Mouse (Mus musculus): ENCODE results near the gene Zfp738. TPM values are rescaled to one million over a fixed set of nuclear protein-coding genes. Genes with fewer than 3 reads are reported as not detected.
"Not testable (repeated sequence)": the region's sequence is repeated elsewhere in the genome, so short reads cannot be mapped to it uniquely, and the experiment has no call there.

Zfp738 gene
- 11.0 and 12.1 TPM in 2 replicates for polyA plus RNA-seq (2015; fragmentation: Nextera tagmentation; extraction: Ambion mirVana)

DNA sequence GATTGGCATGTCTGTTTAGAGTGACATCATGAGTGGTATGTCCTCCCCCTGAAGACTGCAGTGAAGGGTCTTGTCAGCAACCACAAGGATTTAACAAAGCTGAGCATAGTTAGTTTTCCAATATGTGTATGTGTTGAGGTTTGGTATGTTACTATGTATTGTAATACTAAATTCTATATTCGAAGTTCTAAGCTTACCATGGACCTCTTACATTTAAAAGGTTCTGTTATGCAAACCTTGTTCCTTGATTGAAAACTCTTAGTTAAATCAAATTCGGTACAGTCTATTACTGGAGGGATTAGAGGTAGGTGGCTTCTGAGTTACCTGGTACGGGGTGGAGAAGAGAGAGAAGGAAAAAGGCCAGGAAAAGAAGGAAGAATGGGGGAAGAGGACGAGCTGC, at the start of gene Zfp738:
Gene Zfp738, minus strand, starts transcription at position 101 of the 400 bp plus-strand sequence.
- Histone ChIP-seq H3K9ac (no peak within 1 kb of the TSS), H3K36me3 (no peaks in the 10 kb centered on the region), H3K4me2 (no peak within 1 kb of the TSS), H3K27me3 (no peaks in the 10 kb centered on the region), H3K4me3 (no peak within 1 kb of the TSS), H3K27ac (no peak within 1 kb of the TSS), H3K4me1 (0 out of 2 replicates have a peak, but pooled peaks cover 3% of the 10 kb centered on the region), H3K9me3 (no peaks in the 10 kb centered on the region)
- 73% methylated on average over 4 of the region's 4 CpGs for WGBS
- no peak for ATAC-seq (ENCODE audit: borderline replicate concordance, extremely low read depth, low FRiP score, low TSS enrichment)

- not testable (repeated sequence) for ATAC-seq (ENCODE audit: borderline replicate concordance, extremely low read depth, low FRiP score, low TSS enrichment); H3K4me2 ChIP-seq; H3K9me3 ChIP-seq; H3K27ac ChIP-seq; H3K27me3 ChIP-seq; H3K36me3 ChIP-seq; H3K9ac ChIP-seq; H3K4me1 ChIP-seq; H3K4me3 ChIP-seq
- 92% methylated on average over 9 of the region's 9 CpGs for WGBS
Measured at GRCm38 (mm10) chr13:67734391-67734790, 47.5 kb upstream of the Zfp738 start.

DNA sequence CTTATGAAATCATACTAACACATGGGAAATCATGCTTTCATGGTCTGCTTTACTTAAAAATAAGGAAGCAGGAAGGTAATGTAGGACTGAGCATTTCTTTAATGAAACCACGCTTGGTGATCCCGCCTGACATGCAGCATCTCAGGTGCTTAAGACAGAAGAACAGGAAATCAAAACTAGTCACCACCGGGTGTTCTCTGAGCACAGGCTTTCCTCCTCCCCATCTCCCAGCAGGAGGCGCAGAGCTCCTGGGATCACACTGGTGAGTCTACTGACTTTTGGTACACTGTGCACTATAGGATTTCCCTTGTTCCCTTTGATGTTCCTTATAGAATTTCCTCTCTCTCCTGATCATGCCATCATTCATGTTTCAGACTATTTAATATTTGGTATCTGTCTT, 42.6 kb upstream of the Zfp738 start:
- Histone ChIP-seq H3K4me2 (peak overlapping the region; percentile 68), H3K4me3 (peak overlapping the region; percentile 60), H3K9ac (peak overlapping the region; percentile 59)
- not testable (repeated sequence) for H3K4me1 ChIP-seq, H3K27ac ChIP-seq, H3K27me3 ChIP-seq, H3K9me3 ChIP-seq, H3K36me3 ChIP-seq
- 29% methylated on average over 4 of the region's 4 CpGs for WGBS
- peak; percentile 83; the same call in 1 of the 2 replicates for ATAC-seq (ENCODE audit: borderline replicate concordance, extremely low read depth, low FRiP score, low TSS enrichment)

DNA sequence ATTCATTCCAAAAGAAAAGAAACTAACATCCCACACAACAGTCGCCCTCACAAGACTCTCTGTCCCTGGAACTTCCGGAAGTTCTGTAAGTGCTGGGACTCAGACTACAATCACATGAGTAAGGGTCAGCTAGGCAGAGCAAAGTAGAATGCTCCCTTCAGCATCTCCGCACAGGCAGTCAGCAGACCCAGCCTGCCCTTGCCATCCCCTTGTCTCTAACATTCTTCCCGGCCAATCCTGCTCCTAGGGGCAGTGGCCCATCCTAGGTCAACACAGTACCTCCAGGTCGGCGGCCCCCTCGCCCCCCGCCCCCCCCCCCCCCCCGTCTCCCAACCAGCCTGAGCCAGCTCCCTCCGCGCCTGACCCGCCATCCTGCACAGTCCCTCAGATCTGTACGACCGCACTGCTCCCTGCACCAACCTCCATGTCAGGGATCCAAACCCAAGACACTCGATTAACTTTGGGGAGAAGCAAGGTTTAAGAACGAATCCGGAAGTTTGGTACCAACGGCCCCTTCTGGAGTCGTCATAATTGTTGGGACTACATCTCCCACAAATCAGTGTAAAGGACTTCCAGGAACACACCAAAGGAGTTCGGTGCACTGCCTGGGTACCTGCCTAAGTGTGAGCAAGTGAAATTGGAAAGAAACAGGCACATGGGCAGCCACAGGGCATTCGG, 41.9 kb upstream of the Zfp738 start, which contains the start of gene Zfp65:
Gene Zfp65, minus strand, starts transcription at position 533 of the 678 bp plus-strand sequence.
- Histone ChIP-seq H3K27me3 (no peaks in the 10 kb centered on the region), H3K36me3 (no peaks in the 10 kb centered on the region), H3K9ac (peak within 1 kb of the TSS; percentile 59), H3K4me3 (peak within 1 kb of the TSS; percentile 60), H3K9me3 (no peaks in the 10 kb centered on the region), H3K4me1 (peaks cover 9% of the 10 kb centered on the region; the same call in 1 of the 2 replicates), H3K27ac (peak within 1 kb of the TSS; percentile 47; the same call in 1 of the 2 replicates), H3K4me2 (peak within 1 kb of the TSS; percentile 68)
- WGBS: 2% methylated on average over 16 of the region's 21 CpGs
- ATAC-seq (ENCODE audit: borderline replicate concordance, extremely low read depth, low FRiP score, low TSS enrichment): peak; percentile 85

DNA sequence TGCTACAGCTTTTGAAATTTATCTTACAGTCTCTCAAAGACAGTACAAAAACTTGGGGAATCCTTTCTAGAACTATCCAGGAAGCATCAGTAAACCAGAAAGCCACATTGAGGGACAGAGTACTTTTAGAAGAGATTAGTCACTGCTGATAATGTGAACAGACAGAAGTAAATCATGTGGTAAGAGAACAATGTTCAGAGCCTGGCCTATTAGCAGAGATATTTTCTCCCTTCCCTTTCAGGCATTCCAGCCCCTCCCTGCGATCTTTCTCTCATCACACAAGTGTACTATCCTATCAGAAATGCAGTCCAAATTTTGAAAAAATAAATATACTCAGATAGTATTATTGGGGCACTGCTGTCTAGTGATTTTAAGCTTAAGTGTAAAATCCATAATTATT, 41.2 kb upstream of the Zfp738 start:
- peak overlapping the region; percentile 68 for H3K4me2 ChIP-seq
- peak overlapping the region; percentile 60 for H3K4me3 ChIP-seq
- H3K9me3 ChIP-seq: no peaks in the 10 kb centered on the region
- H3K27ac ChIP-seq: no peak overlapping the region
- ATAC-seq (ENCODE audit: borderline replicate concordance, extremely low read depth, low FRiP score, low TSS enrichment): no peak
- WGBS: 62% methylated on average over 1 of the region's 1 CpGs
- no peaks in the 10 kb centered on the region for H3K36me3 ChIP-seq
- peaks cover 12% of the 10 kb centered on the region; the same call in 1 of the 2 replicates for H3K4me1 ChIP-seq
- no peak overlapping the region; the same call in 1 of the 2 replicates for H3K9ac ChIP-seq
- H3K27me3 ChIP-seq: no peaks in the 10 kb centered on the region

- not testable (repeated sequence) for H3K4me2 ChIP-seq; H3K4me3 ChIP-seq; H3K9ac ChIP-seq; H3K27me3 ChIP-seq; H3K36me3 ChIP-seq; H3K27ac ChIP-seq; H3K9me3 ChIP-seq; ATAC-seq (ENCODE audit: borderline replicate concordance, extremely low read depth, low FRiP score, low TSS enrichment)
- H3K4me1 ChIP-seq: peaks cover 13% of the 10 kb centered on the region; the same call in 1 of the 2 replicates
- WGBS: 50% methylated on average over 2 of the region's 2 CpGs
Measured at GRCm38 (mm10) chr13:67725331-67725730, 38.5 kb upstream of the Zfp738 start.

DNA sequence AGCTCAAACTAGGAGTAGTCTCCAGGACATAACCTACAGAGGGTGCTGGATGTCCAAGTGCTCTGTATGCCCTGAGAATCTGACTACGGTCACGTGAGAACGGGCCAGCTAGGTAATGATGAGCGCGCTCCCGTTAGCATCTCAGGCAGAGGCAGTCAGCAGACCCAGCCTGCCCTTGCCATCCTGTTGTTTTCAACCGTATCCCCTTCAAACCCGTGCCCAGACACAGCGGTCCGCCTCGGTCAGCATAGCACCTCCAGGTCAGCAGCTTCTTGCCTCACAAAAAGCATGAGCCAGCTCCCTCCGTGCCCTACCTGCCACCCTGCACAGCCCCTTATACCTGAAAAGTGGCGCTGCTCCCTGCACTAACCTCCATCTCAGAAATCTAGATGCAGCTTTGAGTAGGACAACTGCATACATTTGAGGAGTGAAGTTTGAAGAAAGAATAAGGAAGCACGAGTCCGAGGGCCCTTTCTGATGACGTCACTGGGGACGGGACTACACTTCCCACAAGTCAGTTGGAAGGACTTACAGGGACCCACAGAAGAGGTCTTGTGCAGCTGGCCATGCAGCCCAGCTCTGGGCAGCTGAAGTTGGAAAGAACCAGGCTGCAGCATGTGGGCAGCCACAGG, 37.1 kb upstream of the Zfp738 start:
- Histone ChIP-seq H3K9ac (peak overlapping the region; percentile 84), H3K27ac (peak overlapping the region; percentile 47; the same call in 1 of the 2 replicates), H3K9me3 (no peaks in the 10 kb centered on the region), H3K4me1 (0 out of 2 replicates have a peak, but pooled peaks cover 4% of the 10 kb centered on the region), H3K4me3 (peak overlapping the region; percentile 92), H3K27me3 (no peaks in the 10 kb centered on the region), H3K36me3 (no peaks in the 10 kb centered on the region), H3K4me2 (peak overlapping the region; percentile 67)
- ATAC-seq (ENCODE audit: borderline replicate concordance, extremely low read depth, low FRiP score, low TSS enrichment): peak; percentile 93
- WGBS: under 1% methylated on average over 17 of the region's 17 CpGs

DNA sequence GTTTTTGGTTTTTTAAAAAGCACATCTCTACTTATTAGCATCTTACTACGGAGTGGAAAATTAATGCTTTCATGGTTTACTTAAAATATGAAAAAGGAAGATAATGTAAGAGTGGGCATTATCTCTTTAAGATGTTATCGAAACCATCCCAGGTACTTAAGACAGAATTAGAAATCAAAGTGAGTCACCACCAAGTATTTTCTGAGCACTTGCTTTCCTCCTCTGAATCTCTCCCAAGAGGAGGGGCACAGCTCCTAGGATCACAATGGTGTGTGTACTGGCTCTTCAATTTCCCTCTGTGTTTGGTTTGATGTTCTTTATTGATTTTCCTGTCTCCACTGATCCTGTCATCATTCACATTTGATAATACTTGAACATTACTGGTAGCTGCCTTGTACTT, 3.0 kb downstream of the Zfp738 start:
- not testable (repeated sequence) for H3K27me3 ChIP-seq; ATAC-seq (ENCODE audit: borderline replicate concordance, extremely low read depth, low FRiP score, low TSS enrichment); H3K4me1 ChIP-seq; H3K36me3 ChIP-seq; H3K9me3 ChIP-seq; H3K27ac ChIP-seq; H3K9ac ChIP-seq
- Histone ChIP-seq H3K4me3 (peak overlapping the region; percentile 81), H3K4me2 (peak overlapping the region; percentile 71)
- 54% methylated on average over 2 of the region's 2 CpGs for WGBS

- not testable (repeated sequence) for H3K36me3 ChIP-seq, H3K27me3 ChIP-seq, H3K9me3 ChIP-seq, H3K27ac ChIP-seq, H3K4me1 ChIP-seq
- ATAC-seq (ENCODE audit: borderline replicate concordance, extremely low read depth, low FRiP score, low TSS enrichment): peak; percentile 100
- Histone ChIP-seq H3K9ac (peak overlapping the region; percentile 74), H3K4me2 (peak overlapping the region; percentile 71), H3K4me3 (peak overlapping the region; percentile 81)
- WGBS: 9% methylated on average over 16 of the region's 16 CpGs
Measured at GRCm38 (mm10) chr13:67682959-67683735, 3.7 kb downstream of the Zfp738 start.

- Histone ChIP-seq H3K9me3 (no peaks in the 10 kb centered on the region), H3K4me3 (no peak overlapping the region), H3K4me1 (no peaks in the 10 kb centered on the region), H3K9ac (no peak overlapping the region), H3K4me2 (no peak overlapping the region), H3K27ac (no peak overlapping the region), H3K36me3 (peaks cover 8% of the 10 kb centered on the region), H3K27me3 (no peaks in the 10 kb centered on the region)
- no peak for ATAC-seq (ENCODE audit: borderline replicate concordance, extremely low read depth, low FRiP score, low TSS enrichment)
- 89% methylated on average over 2 of the region's 2 CpGs for WGBS
Measured at GRCm38 (mm10) chr13:67674902-67675301, 12.0 kb downstream of the Zfp738 start.

GRCm38 (mm10) chr13:67652496-67652895, 34.4 kb downstream of the Zfp738 start:
- no peaks in the 10 kb centered on the region for H3K36me3 ChIP-seq
- no peak overlapping the region for H3K4me3 ChIP-seq
- H3K27ac ChIP-seq: no peak overlapping the region
- H3K27me3 ChIP-seq: no peaks in the 10 kb centered on the region
- H3K9me3 ChIP-seq: no peaks in the 10 kb centered on the region
- WGBS: 50% methylated on average over 3 of the region's 3 CpGs
- H3K9ac ChIP-seq: no peak overlapping the region
- H3K4me1 ChIP-seq: no peaks in the 10 kb centered on the region
- ATAC-seq (ENCODE audit: borderline replicate concordance, extremely low read depth, low FRiP score, low TSS enrichment): no peak
- H3K4me2 ChIP-seq: no peak overlapping the region
